Mouse (Mus musculus) C2C12 (cell line): Measurements from ENCODE around the gene Map3k20. TPM values are rescaled to one million over a fixed set of nuclear protein-coding genes. Genes with fewer than 3 reads are reported as not detected.

Experiments used
- H3K27me3 ChIP-seq: one replicate; pipeline ENCODE4 v1.6.1; 2011; ENCODE audit not compliant: control insufficient read depth, insufficient read depth, insufficient read length
- H3K36me3 ChIP-seq: one replicate; pipeline ENCODE4 v1.6.1; 2011; ENCODE audit not compliant: control insufficient read depth, insufficient read depth
- H3K4me3 ChIP-seq: one replicate; pipeline ENCODE4 v1.5.1; 2011; ENCODE audit warnings: mild to moderate bottlenecking, control low read depth; ENCODE audit not compliant: poor library complexity, insufficient read depth, severe bottlenecking
- H3K79me2 ChIP-seq: one replicate; pipeline ENCODE4 v1.6.1; 2011; ENCODE audit not compliant: control insufficient read depth, insufficient read depth
- H3K79me3 ChIP-seq: one replicate; pipeline ENCODE4 v1.6.1; 2011; ENCODE audit warnings: low read depth, control low read depth
- H3ac ChIP-seq: one replicate; pipeline ENCODE3; 2011; ENCODE audit warnings: low read depth; ENCODE audit not compliant: control insufficient read depth, insufficient read length
- CEBPB ChIP-seq: IDR thresholded peaks from one replicate; pipeline ENCODE4 v1.6.1; 2011; ENCODE audit warnings: low read depth, mild to moderate bottlenecking, control low read depth, moderate library complexity
- CTCF ChIP-seq: IDR thresholded peaks from one replicate; pipeline ENCODE4 v1.5.1; 2011; ENCODE audit not compliant: control insufficient read depth, insufficient read depth, insufficient read length
- FOSL1 ChIP-seq: IDR thresholded peaks from one replicate; pipeline ENCODE4 v1.8.0; 2011; ENCODE audit warnings: mild to moderate bottlenecking, low read length; ENCODE audit not compliant: poor library complexity, insufficient read depth, severe bottlenecking
- MAX ChIP-seq: IDR thresholded peaks from one replicate; pipeline ENCODE4 v1.6.1; 2011; ENCODE audit warnings: mild to moderate bottlenecking, control low read depth
- MYOD1 ChIP-seq: IDR thresholded peaks from one replicate; pipeline ENCODE4 v1.6.1; 2011; ENCODE audit warnings: low read depth; ENCODE audit not compliant: control insufficient read depth, insufficient read length
- MYOG ChIP-seq: IDR thresholded peaks from one replicate; pipeline ENCODE4 v1.6.1; 2011; ENCODE audit not compliant: control insufficient read depth, insufficient read length; ENCODE audit errors: extremely low read depth
- USF1 ChIP-seq: IDR thresholded peaks from one replicate; pipeline ENCODE4 v1.6.1; 2011; ENCODE audit warnings: low read depth, mild to moderate bottlenecking, control low read depth, moderate library complexity
- polyA plus RNA-seq: library from polyadenylated mRNA; unstranded; fragments of >200 nt; fragmentation: generic; extraction: Trizol; gene quantifications from one replicate; pipeline ENCODE4 v1.2.1, GENCODE M21; 2012; ENCODE audit warnings: missing spikeins

Map3k20 gene
- polyA plus RNA-seq, 1 experiment: 19.5 TPM

DNA sequence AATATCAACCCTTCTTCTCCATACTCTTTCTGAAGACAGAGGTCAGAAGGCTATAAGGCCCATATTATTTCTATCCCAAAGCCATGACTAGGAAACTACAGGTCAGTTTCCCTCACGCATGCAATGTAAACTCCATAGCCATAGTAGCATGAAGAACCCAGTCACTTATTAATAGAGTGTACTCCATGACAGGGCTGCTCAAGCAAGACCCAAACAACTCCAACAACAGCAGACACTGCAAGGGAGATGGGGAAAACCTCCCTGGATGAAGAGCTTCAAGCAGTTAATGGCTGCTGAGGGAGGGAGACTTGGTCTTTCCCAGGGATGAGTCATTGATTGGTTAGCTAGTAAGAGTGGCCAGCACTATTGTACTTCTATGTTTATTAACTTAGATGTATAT, 78.0 kb downstream of the Map3k20 start:
- H3ac ChIP-seq: no peak overlapping the region
- peaks cover 41% of the 10 kb centered on the region for H3K79me2 ChIP-seq
- no peak overlapping the region for H3K4me3 ChIP-seq
- peaks cover 4% of the 10 kb centered on the region for H3K79me3 ChIP-seq
- H3K27me3 ChIP-seq: no peaks in the 10 kb centered on the region
- TF ChIP-seq FOSL1 (no peak), USF1 (no peak), MYOG (no peak), MAX (no peak), CEBPB (no peak), MYOD1 (no peak), CTCF (no peak)
- H3K36me3 ChIP-seq: peaks cover 56% of the 10 kb centered on the region

DNA sequence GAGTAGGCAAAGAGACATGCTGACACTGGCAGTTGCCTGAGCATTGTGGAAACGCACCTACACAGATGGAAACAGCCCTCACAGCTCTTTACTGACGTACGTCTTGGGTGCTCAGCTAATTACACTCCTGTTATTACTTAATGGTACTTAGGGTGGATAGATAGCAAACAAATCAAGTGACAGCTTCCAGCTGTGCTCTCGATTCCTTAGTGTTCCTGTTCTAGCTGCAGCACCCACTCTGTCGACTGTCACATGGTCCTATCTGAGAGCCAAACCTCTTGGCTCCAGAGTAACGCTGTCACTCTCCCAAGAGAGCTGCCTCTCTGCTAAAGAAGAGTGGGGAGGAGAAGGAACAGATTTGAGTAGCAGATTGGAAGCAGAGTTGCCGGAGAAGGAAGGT, 80.5 kb downstream of the Map3k20 start:
- peaks cover 60% of the 10 kb centered on the region for H3K36me3 ChIP-seq

DNA sequence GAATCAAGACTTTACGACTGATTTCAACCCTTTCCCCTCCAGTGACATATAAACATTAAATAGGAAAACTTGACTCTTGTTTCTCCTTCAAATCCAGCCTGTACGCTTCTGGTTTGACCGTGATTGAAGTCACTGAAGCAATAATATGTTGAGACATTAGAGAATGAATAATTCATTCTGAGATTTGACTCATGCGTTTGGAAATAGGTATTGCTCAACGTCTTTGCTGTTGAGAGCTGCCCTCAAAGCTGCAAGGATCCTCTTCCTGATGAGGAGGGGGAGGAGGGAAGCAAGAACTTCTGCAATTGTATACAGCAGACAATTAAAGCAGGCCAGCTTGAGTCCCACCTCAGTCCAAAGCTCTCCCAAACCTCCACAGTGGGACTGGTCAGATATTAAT, 81.1 kb downstream of the Map3k20 start:
- peaks cover 4% of the 10 kb centered on the region for H3K79me3 ChIP-seq
- no peak overlapping the region for H3ac ChIP-seq
- H3K79me2 ChIP-seq: peaks cover 17% of the 10 kb centered on the region
- no peak overlapping the region for H3K4me3 ChIP-seq
- H3K27me3 ChIP-seq: no peaks in the 10 kb centered on the region
- no peak for TF ChIP-seq CTCF
- TF ChIP-seq CEBPB: peak; percentile 33
- H3K36me3 ChIP-seq: peaks cover 65% of the 10 kb centered on the region

More for the DNA sequence above, 80.5 kb downstream of the Map3k20 start:
- Histone ChIP-seq H3K27me3 (no peaks in the 10 kb centered on the region), H3K4me3 (no peak overlapping the region), H3ac (no peak overlapping the region), H3K79me3 (peaks cover 4% of the 10 kb centered on the region), H3K79me2 (peaks cover 20% of the 10 kb centered on the region)
- TF ChIP-seq FOSL1: no peak

DNA sequence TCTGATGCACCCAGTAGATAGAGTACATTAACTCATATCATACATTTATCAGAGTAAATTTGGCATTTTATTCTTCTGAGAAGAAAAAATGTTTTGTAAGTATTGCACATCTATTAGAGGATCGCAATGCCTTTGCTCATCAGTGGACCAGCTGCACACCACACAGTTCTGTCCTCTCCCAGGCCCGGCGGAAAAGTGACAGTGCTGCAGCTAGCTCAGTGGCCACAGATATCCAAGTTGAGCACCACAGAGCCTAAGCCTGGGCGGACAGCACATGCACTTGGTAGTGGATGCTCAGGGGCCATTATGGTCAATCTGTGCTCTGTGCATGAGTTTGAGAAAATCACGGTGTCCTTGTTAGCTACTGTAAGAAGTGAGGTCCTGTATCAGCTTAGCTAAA, 82.4 kb downstream of the Map3k20 start:
- Histone ChIP-seq H3K27me3 (no peaks in the 10 kb centered on the region), H3K36me3 (peaks cover 72% of the 10 kb centered on the region), H3K79me3 (peaks cover 2% of the 10 kb centered on the region), H3K4me3 (no peak overlapping the region), H3ac (no peak overlapping the region), H3K79me2 (peaks cover 7% of the 10 kb centered on the region)
- TF ChIP-seq USF1: no peak
- TF ChIP-seq FOSL1: no peak
- no peak for TF ChIP-seq MYOD1
- no peak for TF ChIP-seq CTCF
- no peak for TF ChIP-seq MAX
- TF ChIP-seq MYOG: no peak
- TF ChIP-seq CEBPB: no peak

DNA sequence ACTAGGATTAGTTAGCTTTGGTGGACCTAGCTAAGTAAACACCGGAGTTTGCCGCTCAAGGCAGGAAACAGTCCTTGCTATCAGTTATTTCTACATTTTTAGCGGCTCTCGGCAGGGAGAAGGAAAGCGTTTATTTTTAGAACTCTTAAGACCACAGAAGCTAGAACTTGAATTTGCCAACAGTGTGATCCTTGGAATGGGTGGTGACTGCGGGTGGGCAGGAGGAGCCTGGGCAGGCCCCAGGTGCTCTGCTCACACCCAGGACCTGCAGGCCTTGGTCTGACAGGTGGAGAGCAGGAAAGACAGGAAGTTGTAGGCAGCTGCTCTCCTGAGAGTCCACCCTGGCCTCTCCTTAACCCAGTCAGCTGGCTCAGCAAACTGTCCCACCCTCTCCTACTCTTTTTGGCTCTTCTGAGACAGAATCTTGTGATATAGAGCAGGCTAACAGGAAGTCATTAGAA, 83.7 kb downstream of the Map3k20 start:
- Histone ChIP-seq H3ac (no peak overlapping the region), H3K27me3 (no peaks in the 10 kb centered on the region), H3K4me3 (no peak overlapping the region), H3K79me2 (no peaks in the 10 kb centered on the region), H3K79me3 (no peaks in the 10 kb centered on the region), H3K36me3 (peaks cover 76% of the 10 kb centered on the region)
- TF ChIP-seq FOSL1 (no peak), CTCF (no peak), USF1 (no peak), MYOD1 (no peak), MAX (no peak)

DNA sequence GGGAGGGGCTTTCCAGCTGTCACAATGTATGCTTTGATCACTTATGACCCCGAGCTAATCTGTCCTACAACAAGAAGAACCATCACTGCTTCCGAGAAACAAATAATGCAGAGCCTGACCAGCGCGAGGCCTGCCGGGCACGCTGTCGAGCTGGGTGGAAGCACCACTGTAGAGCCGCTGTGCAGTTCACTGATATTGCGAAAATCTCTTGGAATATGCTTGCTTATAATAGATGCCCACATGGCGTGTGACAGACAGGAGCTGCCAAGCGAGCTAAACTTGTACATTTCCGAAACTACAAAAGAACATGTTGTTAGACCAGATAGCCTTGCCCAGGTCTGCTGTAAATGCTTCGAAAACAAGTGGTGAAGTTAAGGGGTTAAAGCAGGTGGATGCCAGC, 86.7 kb downstream of the Map3k20 start:
- TF ChIP-seq MAX (no peak), CTCF (no peak), FOSL1 (no peak), CEBPB (no peak), USF1 (no peak), MYOD1 (no peak)

More for the DNA sequence above, 86.7 kb downstream of the Map3k20 start:
- Histone ChIP-seq H3K79me3 (no peaks in the 10 kb centered on the region), H3K79me2 (no peaks in the 10 kb centered on the region), H3K4me3 (no peak overlapping the region), H3K36me3 (peaks cover 65% of the 10 kb centered on the region), H3ac (no peak overlapping the region), H3K27me3 (no peaks in the 10 kb centered on the region)
